Mouse (Mus musculus) lung, postnatal 0 days (tissue): ENCODE measurements around the gene Pgm5. TPM values are rescaled to one million over a fixed set of nuclear protein-coding genes. Genes with fewer than 3 reads are reported as not detected.
A peak's percentile ranks its signal among the peaks of the same experiment; 100 is the strongest.

ENCODE experiments used
- ATAC-seq: fragments of 200-750 bp; cut with Nextera tagmentation; 2 replicates; pipeline ENCODE4 v1.8.0; 2017; ENCODE audit warnings: moderate library complexity
- DNase-seq: peaks from one replicate; pipeline ENCODE4 v3.0.0-alpha.2; 2016; ENCODE audit warnings: low spot score
- H3K27ac ChIP-seq: fragments of 300-500 bp; sonication (generic); 2 replicates; pipeline ENCODE4 v1.5.1; 2014; ENCODE audit warnings: antibody characterized with exemption, mild to moderate bottlenecking, low read length, mixed read lengths
- H3K27me3 ChIP-seq: fragments of 300-500 bp; sonication (generic); replicated peaks from 2 replicates; pipeline ENCODE4 v1.6.1; 2014; ENCODE audit warnings: low read length, mixed read lengths; ENCODE audit not compliant: insufficient read depth
- H3K36me3 ChIP-seq: fragments of 300-500 bp; sonication (generic); 2 replicates; pipeline ENCODE4 v1.6.1; 2014; ENCODE audit warnings: low read length, mixed read lengths; ENCODE audit not compliant: insufficient read depth
- H3K4me1 ChIP-seq: fragments of 300-500 bp; sonication (generic); 2 replicates; pipeline ENCODE4 v1.6.1; 2014; ENCODE audit warnings: antibody characterized with exemption, low read depth, low read length, mixed read lengths; ENCODE audit not compliant: insufficient read depth
- H3K4me2 ChIP-seq: fragments of 300-500 bp; sonication (generic); replicated peaks from 2 replicates; pipeline ENCODE4 v1.6.1; 2014; ENCODE audit warnings: low read depth, mild to moderate bottlenecking, low read length, moderate library complexity, mixed read lengths
- H3K4me3 ChIP-seq: fragments of 300-500 bp; sonication (generic); 2 replicates; pipeline ENCODE4 v1.5.1; 2014; ENCODE audit warnings: low read depth, low read length
- H3K9ac ChIP-seq: fragments of 300-500 bp; sonication (generic); replicated peaks from 2 replicates; pipeline ENCODE4 v1.6.1; 2014; ENCODE audit warnings: low read depth, mild to moderate bottlenecking
- H3K9me3 ChIP-seq: fragments of 300-500 bp; sonication (generic); 2 replicates; pipeline ENCODE4 v1.6.1; 2016; ENCODE audit warnings: low read length, mixed read lengths
- CTCF ChIP-seq: IDR thresholded peaks from 2 replicates; pipeline ENCODE4 v1.5.1; 2016; ENCODE audit warnings: antibody characterized with exemption, mild to moderate bottlenecking
- EP300 ChIP-seq: IDR thresholded peaks from 2 replicates; pipeline ENCODE4 v1.6.1; 2016; ENCODE audit warnings: antibody characterized with exemption, mild to moderate bottlenecking, control low read depth
- WGBS: fragments of 180-500 bp; shearing (Covaris S2); extraction: QIAGEN DNeasy Blood & Tissue Kit; methylation state at CpG from one replicate; pipeline ENCODE4 v1.1.7; 2014; 5-methylcytosine and 5-hydroxymethylcytosine counted together
- polyA plus RNA-seq: library from polyadenylated mRNA; unstranded; fragments of >200 nt; fragmentation: Nextera tagmentation; extraction: Ambion mirVana; gene quantifications from 2 replicates; pipeline ENCODE4 v1.2.1, GENCODE M21; 2015

The Pgm5 gene
- polyA plus RNA-seq, 1 experiment from 2014 or later = 3.4 TPM

DNA sequence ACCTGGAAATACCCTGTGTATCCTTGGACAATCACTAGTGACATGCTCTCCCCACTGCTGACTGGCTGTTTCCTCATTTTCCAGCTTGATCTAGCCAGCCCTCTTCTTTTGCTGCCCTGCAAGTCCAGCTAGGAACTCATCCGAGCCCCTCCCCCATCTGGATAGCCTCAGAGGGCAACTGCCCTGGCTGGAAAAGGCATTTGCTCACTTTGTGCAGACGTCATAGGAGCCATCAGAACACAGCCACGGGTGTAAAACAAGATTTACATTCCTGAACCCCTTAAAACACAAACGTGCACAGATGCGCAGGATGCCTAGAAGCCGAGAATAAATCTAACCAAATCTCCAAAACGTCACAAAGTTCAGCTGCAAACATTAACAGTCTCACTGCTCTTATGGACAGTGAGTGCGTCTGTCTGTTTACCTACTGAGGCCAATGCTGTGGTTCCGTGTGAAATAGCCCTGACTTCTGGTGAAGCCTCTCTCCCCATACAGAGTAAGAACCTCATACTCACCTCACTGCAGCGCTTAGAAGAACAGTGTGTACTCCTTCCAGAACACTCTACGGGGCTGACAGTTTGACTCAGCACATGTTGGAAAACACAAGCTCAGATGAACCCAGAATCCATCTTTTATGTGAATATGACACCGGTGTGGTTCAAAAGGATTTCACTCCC lies 99.0 kb downstream of the Pgm5 start:
- no peak overlapping the region for H3K9ac ChIP-seq
- 33% methylated on average over 12 of the region's 12 CpGs for WGBS
- no peaks in the 10 kb centered on the region for H3K36me3 ChIP-seq
- TF ChIP-seq EP300 = no peak
- no peak for TF ChIP-seq CTCF
- no peaks in the 10 kb centered on the region for H3K9me3 ChIP-seq
- H3K27me3 ChIP-seq = no peaks in the 10 kb centered on the region
- peak; percentile 32 for DNase-seq
- no peak overlapping the region for H3K4me2 ChIP-seq
- no peak overlapping the region for H3K4me3 ChIP-seq
- H3K4me1 ChIP-seq = no peaks in the 10 kb centered on the region
- peak; percentile 57 for ATAC-seq
- H3K27ac ChIP-seq = no peak overlapping the region

DNA sequence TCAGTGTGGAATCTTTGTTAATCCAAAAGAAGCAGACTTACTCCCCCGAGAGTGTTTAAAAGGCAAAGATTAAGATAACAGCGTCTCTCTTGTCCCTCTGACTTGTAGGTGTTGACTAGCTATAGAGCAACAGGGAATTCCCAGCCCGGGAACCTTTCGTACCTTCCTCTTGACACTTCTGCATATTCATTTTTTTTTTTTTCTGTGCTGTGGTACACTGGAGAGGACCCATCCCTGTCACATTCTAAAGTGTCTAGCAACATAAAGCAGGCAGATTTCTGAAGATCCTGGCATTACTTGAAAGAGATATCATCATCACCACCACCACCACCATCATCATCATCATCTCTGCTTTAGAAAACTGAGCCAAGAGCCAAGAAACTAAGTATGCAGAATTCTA lies 105.0 kb downstream of the Pgm5 start:
- ATAC-seq = no peak
- Histone ChIP-seq H3K36me3 (no peaks in the 10 kb centered on the region), H3K9ac (no peak overlapping the region), H3K4me2 (no peak overlapping the region), H3K27me3 (no peaks in the 10 kb centered on the region), H3K4me3 (no peak overlapping the region), H3K9me3 (no peaks in the 10 kb centered on the region), H3K27ac (no peak overlapping the region), H3K4me1 (no peaks in the 10 kb centered on the region)
- TF ChIP-seq CTCF = no peak
- no peak for TF ChIP-seq EP300
- no peak for DNase-seq
- 44% methylated on average over 4 of the region's 4 CpGs for WGBS

- TF ChIP-seq EP300 = no peak
- TF ChIP-seq CTCF = no peak
- ATAC-seq = no peak
- Histone ChIP-seq H3K9me3 (no peaks in the 10 kb centered on the region), H3K4me1 (no peaks in the 10 kb centered on the region), H3K27me3 (no peaks in the 10 kb centered on the region), H3K4me2 (no peak overlapping the region), H3K36me3 (no peaks in the 10 kb centered on the region), H3K9ac (no peak overlapping the region), H3K27ac (no peak overlapping the region), H3K4me3 (no peak overlapping the region)
- no peak for DNase-seq
- 80% methylated on average over 3 of the region's 3 CpGs for WGBS
These were observed 107.2 kb downstream of the Pgm5 start for GRCm38 (mm10) chr19:24754440-24754785.

- H3K4me2 ChIP-seq = 0 out of 2 replicates have a peak overlapping the region, but pooled peaks have one; percentile 12
- H3K4me3 ChIP-seq = no peak overlapping the region
- no peak for DNase-seq
- H3K9ac ChIP-seq = no peak overlapping the region
- ATAC-seq = peak; percentile 62; the same call in 1 of the 2 replicates
- TF ChIP-seq CTCF = no peak
- TF ChIP-seq EP300 = no peak
- WGBS = 33% methylated on average over 14 of the region's 14 CpGs
- no peaks in the 10 kb centered on the region for H3K9me3 ChIP-seq
- H3K27ac ChIP-seq = no peak overlapping the region
- H3K36me3 ChIP-seq = no peaks in the 10 kb centered on the region
- H3K4me1 ChIP-seq = no peaks in the 10 kb centered on the region
- no peaks in the 10 kb centered on the region for H3K27me3 ChIP-seq
These were observed 107.8 kb downstream of the Pgm5 start for GRCm38 (mm10) chr19:24753617-24754439.

GRCm38 (mm10) chr19:24752873-24753538 lies 108.6 kb downstream of the Pgm5 start:
- 63% methylated on average over 7 of the region's 7 CpGs for WGBS
- Histone ChIP-seq H3K36me3 (no peaks in the 10 kb centered on the region), H3K9me3 (no peaks in the 10 kb centered on the region), H3K9ac (no peak overlapping the region), H3K4me1 (no peaks in the 10 kb centered on the region), H3K27me3 (no peaks in the 10 kb centered on the region), H3K27ac (no peak overlapping the region), H3K4me2 (no peak overlapping the region), H3K4me3 (no peak overlapping the region)
- peak; percentile 41; the same call in 1 of the 2 replicates for ATAC-seq
- TF ChIP-seq EP300 (no peak; the same call in 1 of the 2 replicates), CTCF (no peak)
- DNase-seq = no peak

DNA sequence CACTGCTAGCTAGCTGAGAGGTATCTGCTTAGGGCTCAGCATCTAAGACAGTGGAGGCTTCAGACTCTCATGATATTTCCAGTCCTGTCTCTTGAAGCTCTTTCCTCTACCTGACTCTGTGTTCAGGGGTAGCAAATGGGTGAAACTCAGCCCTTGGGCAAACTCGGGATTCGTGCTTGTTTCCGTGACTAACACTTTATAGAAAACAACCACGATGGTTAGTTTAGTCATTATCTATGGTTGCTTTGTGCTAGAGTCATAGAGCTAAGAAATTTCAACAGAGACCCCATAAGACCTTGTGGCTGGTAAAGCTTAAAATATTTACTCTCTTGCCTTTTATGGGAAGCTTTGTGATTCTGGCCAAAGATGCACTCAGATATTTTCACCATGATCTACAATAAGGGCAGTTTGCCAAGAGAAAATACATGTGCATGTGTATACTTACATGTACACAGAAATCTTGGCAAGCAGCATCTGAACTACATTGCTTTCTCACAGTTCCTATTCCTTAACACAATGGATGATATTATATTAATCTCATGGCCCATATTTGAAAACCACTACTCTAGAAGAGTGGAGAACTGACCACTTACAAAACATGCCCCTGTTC lies 115.3 kb downstream of the Pgm5 start:
- Histone ChIP-seq H3K9me3 (no peaks in the 10 kb centered on the region), H3K4me1 (no peaks in the 10 kb centered on the region), H3K36me3 (no peaks in the 10 kb centered on the region), H3K9ac (no peak overlapping the region), H3K4me3 (no peak overlapping the region), H3K27ac (no peak overlapping the region), H3K4me2 (no peak overlapping the region), H3K27me3 (no peaks in the 10 kb centered on the region)
- TF ChIP-seq EP300 = no peak
- ATAC-seq = no peak
- no peak for DNase-seq
- 66% methylated on average over 4 of the region's 4 CpGs for WGBS
